Mouse (Mus musculus): ENCODE measurements at regions not wholly inside any gene's neighbourhood (a gene's known extent, or its start where the extent isn't known, plus 50 kb on each side); places are given as distances from the start of the nearest gene placed in this dataset.

- no peak for DNase-seq (ENCODE audit: low read depth, low spot score)
Observed at GRCm38 (mm10) chr5:54411275-54411904, 413.1 kb downstream of the Stim2 start.

GRCm38 (mm10) chr5:54419811-54420470 is 421.6 kb downstream of the Stim2 start:
- peak; percentile 46 for DNase-seq (ENCODE audit: low read depth, low spot score)

DNA sequence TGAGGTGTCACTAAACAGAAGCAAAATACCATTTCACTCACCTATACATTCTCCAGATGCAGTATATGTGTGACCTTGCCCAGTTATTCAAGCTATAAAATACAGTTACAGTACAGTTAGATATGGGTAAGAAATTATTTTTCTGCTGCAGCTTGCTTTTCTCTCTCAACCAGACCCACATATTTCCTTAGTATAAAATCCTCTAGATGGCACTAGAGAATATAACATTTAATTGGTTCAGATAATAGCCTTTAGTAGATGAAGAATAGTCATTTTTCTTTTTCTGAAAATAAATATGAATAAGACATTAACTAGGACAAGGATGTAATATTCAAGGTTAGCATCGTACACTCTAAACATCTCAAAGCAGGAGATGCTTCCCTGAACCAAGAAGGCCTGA is 441.0 kb downstream of the Stim2 start:
- DNase-seq (ENCODE audit: low read depth, low spot score): no peak

DNA sequence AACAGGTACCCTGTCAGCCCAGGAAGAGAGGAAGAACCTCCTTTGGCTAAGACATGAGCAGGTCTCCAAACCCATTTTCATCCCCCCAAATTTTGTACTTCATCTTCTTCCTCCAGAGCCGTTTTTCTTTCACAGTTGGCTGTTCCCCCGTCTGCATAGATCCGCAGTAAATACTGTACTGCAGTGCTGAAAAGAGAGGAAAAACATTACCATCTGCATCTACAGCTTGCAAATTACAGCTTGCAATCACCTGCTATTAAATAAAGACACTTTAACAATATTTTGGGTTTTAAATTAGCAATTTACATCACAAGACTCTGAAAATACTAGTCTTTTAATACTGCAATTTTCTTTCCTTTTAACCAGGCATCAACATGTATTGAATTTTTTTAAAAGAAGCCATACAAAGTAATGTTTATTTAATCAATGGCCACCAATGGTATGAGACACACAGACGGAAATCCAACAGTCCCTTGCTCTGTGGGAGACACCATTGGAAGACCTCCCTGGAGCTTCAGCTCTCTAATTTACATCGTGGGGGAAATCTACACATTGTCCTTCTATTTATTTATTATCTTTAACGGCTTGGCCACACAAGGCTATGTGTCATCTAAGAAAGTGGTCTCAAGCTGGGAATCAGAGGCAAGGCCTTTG is 442.6 kb downstream of the Stim2 start:
- DNase-seq (ENCODE audit: low read depth, low spot score): no peak

GRCm38 (mm10) chr5:54441598-54441997 is 443.3 kb downstream of the Stim2 start:
- no peak for DNase-seq (ENCODE audit: low read depth, low spot score)

GRCm38 (mm10) chr5:54483916-54484315 is 485.6 kb downstream of the Stim2 start:
- no peak for DNase-seq (ENCODE audit: low read depth, low spot score)
